Mouse (Mus musculus): Measurements from ENCODE around the gene Cxcl5.

DNA sequence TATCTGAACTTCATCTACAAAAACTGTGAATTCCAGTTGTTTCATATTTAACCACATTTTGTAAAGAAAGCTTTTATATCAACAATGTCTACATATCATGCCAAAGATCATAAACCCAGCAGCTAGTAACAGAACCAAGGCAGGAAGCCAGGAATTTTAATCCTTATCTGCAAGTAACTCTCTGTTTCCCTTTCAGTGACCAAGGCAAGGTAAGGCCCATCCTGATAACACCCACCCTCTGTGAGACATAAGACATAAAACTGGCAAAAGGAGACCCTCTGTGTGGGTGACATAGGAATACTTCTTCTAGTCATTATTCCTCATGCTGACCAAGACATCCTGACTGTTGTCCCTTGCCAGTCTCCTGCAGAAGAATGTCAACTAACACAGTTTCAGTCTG is 45.4 kb downstream of the Cxcl5 start:
- TF ChIP-seq POLR2A (IDR thresholded peaks at IDR 0.05; ENCODE audit: insufficient read depth, low read length) (no peak), CTCF (IDR thresholded peaks at IDR 0.05; ENCODE audit: low read depth, low read length) (no peak), EP300 (IDR thresholded peaks at IDR 0.05; ENCODE audit: insufficient read depth, low read depth, low read length) (no peak)
